Mouse (Mus musculus) testis, adult 2 months (tissue): ENCODE data around the gene Ap2a2.

Experiments
- CTCF ChIP-seq: fragments of 200-500 bp; IDR thresholded peaks from 2 replicates; pipeline ENCODE4 v1.5.1; 2012; ENCODE audit warnings: low read depth, mild to moderate bottlenecking, inconsistent platforms, low read length, moderate library complexity; ENCODE audit not compliant: control insufficient read depth, insufficient read depth, insufficient replicate concordance
- POLR2A ChIP-seq: fragments of 200-500 bp; IDR thresholded peaks from 2 replicates; pipeline ENCODE4 v1.6.1; 2012; ENCODE audit warnings: low read depth, mild to moderate bottlenecking, inconsistent platforms, low read length, moderate library complexity; ENCODE audit not compliant: control insufficient read depth

DNA sequence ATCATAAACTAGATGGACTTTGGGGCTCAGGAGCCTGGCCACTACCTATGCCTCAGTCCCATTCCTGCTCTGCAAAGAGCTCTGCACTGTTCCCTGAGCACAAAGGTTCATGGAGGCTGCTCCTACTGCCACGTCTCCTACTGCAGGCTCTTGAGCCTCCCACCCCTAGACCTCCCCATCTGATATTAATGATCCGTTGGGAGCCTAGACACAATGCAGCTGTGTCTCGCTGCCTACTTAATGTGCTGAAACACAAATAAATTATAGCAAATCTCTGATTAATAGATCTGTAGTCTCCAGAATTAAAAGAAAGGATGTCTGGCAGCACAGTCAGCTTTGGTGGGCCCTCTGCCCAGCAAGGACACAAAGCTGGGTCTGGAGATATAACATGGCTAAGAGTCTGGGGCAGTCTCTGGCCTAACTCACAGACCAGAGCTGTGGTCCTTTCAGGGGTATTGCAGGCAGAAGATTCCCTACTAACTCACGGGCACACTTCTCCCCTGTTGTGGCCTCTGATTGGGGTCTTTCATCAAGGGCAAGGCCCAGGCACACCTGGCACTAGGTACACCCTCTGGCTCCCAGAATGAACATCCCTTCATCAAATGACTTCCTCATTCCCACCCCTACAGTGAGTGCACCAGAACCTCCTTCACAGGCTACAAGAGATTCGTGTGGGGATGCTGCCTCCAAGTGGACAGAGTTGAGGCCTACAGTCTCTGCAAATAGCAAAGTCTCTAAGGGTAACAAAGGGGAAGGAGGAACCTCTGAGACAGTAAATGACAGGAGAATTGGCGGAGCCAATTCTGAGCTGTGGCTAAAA, 37.0 kb upstream of the Ap2a2 start:
- TF ChIP-seq CTCF (peak; percentile 44; the same call in 1 of the 2 replicates), POLR2A (no peak)
